Mouse (Mus musculus) duodenum, adult 2 months (tissue): ENCODE data around the gene Mageb5. TPM values are rescaled to one million over a fixed set of nuclear protein-coding genes. Genes with fewer than 3 reads are reported as not detected.

ENCODE experiments used
- polyA plus RNA-seq: library from polyadenylated mRNA; depleted of rRNA; stranded (reverse); fragments of >200 nt; gene quantifications from 2 replicates; pipeline ENCODE4 v1.2.3, GENCODE M21; 2012; ENCODE audit warnings: low replicate concordance; rRNA removed

Mageb5 gene
- polyA plus RNA-seq = not detected in 2 replicates

DNA sequence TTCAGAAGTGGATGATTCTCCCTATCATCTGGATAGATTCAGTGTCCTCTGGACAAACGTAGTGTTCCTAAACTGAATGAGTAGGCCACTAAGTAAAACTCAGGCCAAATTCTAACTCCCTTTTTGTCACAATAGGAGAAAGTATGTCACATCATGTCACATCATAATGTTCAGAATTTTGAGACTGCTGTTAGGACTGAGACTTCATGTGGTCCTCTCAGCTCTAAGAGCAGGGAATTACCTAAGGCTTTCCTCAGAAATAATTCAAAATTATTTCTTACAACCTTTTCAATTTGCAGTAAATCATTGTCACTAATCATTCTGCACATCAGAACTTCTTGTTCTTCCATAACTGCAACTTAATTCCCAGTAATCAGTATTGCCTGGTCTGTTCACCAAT, at the start of gene Mageb5:
Mageb5 (minus strand) TSS at position 101 of the 400 bp plus-strand sequence.

Other genes with a start within 250 kb of the Mageb5 start
- not detected in 2 replicates for gene 1700084M14Rik, start 207.1 kb downstream of the Mageb5 start, polyA plus RNA-seq
- not detected in 2 replicates for gene Gm14781, start 150.8 kb downstream of the Mageb5 start, polyA plus RNA-seq
- not detected in 2 replicates for gene Mageb1, start 233.3 kb upstream of the Mageb5 start, polyA plus RNA-seq